Mouse (Mus musculus) midbrain, postnatal 0 days (tissue): ENCODE results near the gene Rtn4r. TPM values are rescaled to one million over a fixed set of nuclear protein-coding genes. Genes with fewer than 3 reads are reported as not detected.

Source experiments
- ATAC-seq: fragments of 200-750 bp; cut with Nextera tagmentation; 2 replicates; pipeline ENCODE4 v1.8.0; 2017; ENCODE audit warnings: moderate number of reproducible peaks, mild to moderate bottlenecking, moderate TSS enrichment, moderate library complexity; ENCODE audit not compliant: low FRiP score
- DNase-seq: peaks from one replicate; pipeline ENCODE4 v3.0.0-alpha.2; 2015; ENCODE audit warnings: low spot score
- H3K27ac ChIP-seq: fragments of 300-500 bp; sonication (generic); 2 replicates; pipeline ENCODE4 v1.5.1; 2014; ENCODE audit warnings: low read depth, mild to moderate bottlenecking, low read length, mixed read lengths
- H3K27me3 ChIP-seq: fragments of 300-500 bp; sonication (generic); 2 replicates; pipeline ENCODE4 v1.6.1; 2014; ENCODE audit warnings: low read length, control low read depth, mixed read lengths; ENCODE audit not compliant: insufficient read depth
- H3K36me3 ChIP-seq: fragments of 300-500 bp; sonication (generic); 2 replicates; pipeline ENCODE4 v1.6.1; 2014; ENCODE audit warnings: low read length, control low read depth, mixed read lengths; ENCODE audit not compliant: insufficient read depth
- H3K4me1 ChIP-seq: fragments of 300-500 bp; sonication (generic); 2 replicates; pipeline ENCODE4 v1.6.1; 2014; ENCODE audit warnings: mild to moderate bottlenecking, control low read depth, antibody characterized with exemption, low read length, mixed read lengths; ENCODE audit not compliant: insufficient read depth
- H3K4me2 ChIP-seq: fragments of 300-500 bp; sonication (generic); 2 replicates; pipeline ENCODE4 v1.6.1; 2014; ENCODE audit warnings: low read depth, mild to moderate bottlenecking, low read length, mixed read lengths; ENCODE audit not compliant: poor library complexity, severe bottlenecking
- H3K4me3 ChIP-seq: fragments of 300-500 bp; sonication (generic); 2 replicates; pipeline ENCODE4 v1.5.1; 2014; ENCODE audit warnings: low read depth, mild to moderate bottlenecking, low read length, moderate library complexity
- H3K9ac ChIP-seq: fragments of 300-500 bp; sonication (generic); replicated peaks from 2 replicates; pipeline ENCODE4 v1.6.1; 2014; ENCODE audit warnings: mild to moderate bottlenecking, low read length, moderate library complexity, mixed read lengths; ENCODE audit not compliant: poor library complexity, severe bottlenecking
- H3K9me3 ChIP-seq: fragments of 300-500 bp; sonication (generic); 2 replicates; pipeline ENCODE4 v1.6.1; 2016; ENCODE audit warnings: low read length, control low read depth
- CTCF ChIP-seq: IDR thresholded peaks from 2 replicates; pipeline ENCODE4 v1.5.1; 2016; ENCODE audit warnings: antibody characterized with exemption, mild to moderate bottlenecking
- WGBS: fragments of 180-500 bp; shearing (Covaris S2); extraction: QIAGEN DNeasy Blood & Tissue Kit; methylation state at CpG from one replicate; pipeline ENCODE4 v1.1.7; 2014; 5-methylcytosine and 5-hydroxymethylcytosine counted together
- polyA plus RNA-seq: library from polyadenylated mRNA; unstranded; fragments of >200 nt; fragmentation: Nextera tagmentation; extraction: Ambion mirVana; gene quantifications from 2 replicates; pipeline ENCODE4 v1.2.1, GENCODE M21; 2015
- total RNA-seq: library from RNA; depleted of rRNA; stranded (reverse); fragments of >200 nt; gene quantifications from 2 replicates; pipeline ENCODE4 v1.2.3, GENCODE M21; 2014

Rtn4r gene
- total and polyA plus RNA-seq, 2 experiments from 2014 or later = 32.3 to 71.7 TPM

DNA sequence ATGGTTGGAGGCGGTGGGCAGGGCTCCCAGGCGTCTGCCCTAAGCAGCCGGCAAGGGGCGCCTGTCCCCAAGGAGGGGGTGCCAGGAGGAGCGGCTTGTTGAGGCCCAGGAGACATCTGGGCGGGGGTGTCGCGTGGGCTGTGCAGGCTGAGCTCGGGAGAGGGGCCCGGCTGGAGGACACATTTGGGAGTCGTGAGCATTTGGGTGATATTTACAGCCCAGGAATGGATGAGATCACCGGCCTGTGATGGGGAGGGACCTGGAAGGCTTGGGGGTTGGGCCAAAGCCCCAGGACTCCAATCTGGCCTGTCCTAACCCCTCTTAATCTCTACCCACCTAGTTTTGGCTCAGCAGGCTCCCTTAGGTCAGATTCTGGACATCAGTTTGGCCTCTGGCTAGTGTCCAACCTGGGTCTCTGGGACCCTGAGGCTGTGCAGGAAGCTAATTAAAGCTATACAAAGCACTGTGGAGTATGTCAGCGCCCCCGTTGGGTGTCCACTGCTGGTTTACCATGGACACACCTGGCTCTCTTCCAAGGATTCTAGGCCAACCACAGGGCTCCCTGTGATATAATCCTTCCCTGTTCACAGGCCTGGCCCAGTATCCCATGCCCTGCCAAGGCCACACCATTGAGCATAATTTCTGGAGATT, 27.2 kb downstream of the Rtn4r start:
- TF ChIP-seq CTCF = peak; percentile 10; the same call in 1 of the 2 replicates
- no peaks in the 10 kb centered on the region for H3K9me3 ChIP-seq
- no peak overlapping the region for H3K9ac ChIP-seq
- H3K4me3 ChIP-seq = no peak overlapping the region
- WGBS = 37% methylated on average over 14 of the region's 14 CpGs
- ATAC-seq = peak; percentile 64
- peak; percentile 90 for DNase-seq
- H3K27me3 ChIP-seq = no peaks in the 10 kb centered on the region
- no peak overlapping the region for H3K4me2 ChIP-seq
- H3K27ac ChIP-seq = peak overlapping the region; percentile 32; the same call in 1 of the 2 replicates
- peaks cover 17% of the 10 kb centered on the region for H3K36me3 ChIP-seq
- H3K4me1 ChIP-seq = peaks cover 10% of the 10 kb centered on the region

DNA sequence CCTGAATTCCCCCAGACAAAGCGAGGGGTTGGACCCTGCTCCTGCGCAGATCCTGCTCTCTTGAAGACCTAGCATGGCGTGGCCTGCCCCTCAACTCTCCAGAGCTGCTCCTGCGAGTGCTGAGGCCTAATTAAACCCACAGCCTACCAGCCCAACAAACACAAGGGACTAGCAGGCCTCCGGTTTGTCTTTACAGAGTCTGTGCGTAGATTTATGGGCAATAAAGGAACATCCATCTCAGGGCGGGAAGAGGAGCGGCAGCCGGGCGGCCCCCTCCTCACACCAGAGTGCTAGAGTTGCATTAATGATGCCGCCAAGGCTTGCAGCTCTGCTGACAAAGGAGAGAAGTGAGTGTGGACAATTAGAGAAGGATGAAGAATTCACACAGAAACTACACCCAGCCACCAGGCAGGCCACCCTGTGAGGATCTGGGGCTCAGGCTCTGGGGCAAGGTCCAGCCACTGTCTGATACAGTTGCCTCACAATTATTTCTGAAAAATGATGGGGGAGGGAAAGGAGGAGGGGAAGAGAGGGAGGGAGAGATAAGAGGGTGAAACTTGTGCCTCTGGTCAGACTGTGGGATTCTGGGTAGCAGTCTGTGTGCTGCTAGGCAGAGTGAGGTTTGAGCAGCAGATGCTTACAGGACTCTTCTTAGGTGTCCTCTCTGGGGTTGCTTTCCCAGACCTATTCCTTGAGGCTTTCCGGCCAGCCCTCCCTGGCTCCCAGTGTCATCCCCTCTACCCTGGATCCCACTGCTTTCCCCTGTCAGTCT, 29.3 kb downstream of the Rtn4r start:
- no peak for TF ChIP-seq CTCF
- WGBS = 60% methylated on average over 12 of the region's 12 CpGs
- DNase-seq (no peak), ATAC-seq (no peak)
- H3K36me3 ChIP-seq = peaks cover 12% of the 10 kb centered on the region
- no peak overlapping the region for H3K4me2 ChIP-seq
- H3K4me3 ChIP-seq = no peak overlapping the region
- H3K27ac ChIP-seq = peak overlapping the region; percentile 63
- H3K27me3 ChIP-seq = no peaks in the 10 kb centered on the region
- H3K4me1 ChIP-seq = peaks cover 9% of the 10 kb centered on the region
- no peaks in the 10 kb centered on the region for H3K9me3 ChIP-seq
- 0 out of 2 replicates have a peak overlapping the region, but pooled peaks have one; percentile 13 for H3K9ac ChIP-seq

- Histone ChIP-seq H3K4me1 (peaks cover 9% of the 10 kb centered on the region), H3K9ac (no peak overlapping the region), H3K9me3 (no peaks in the 10 kb centered on the region), H3K4me2 (no peak overlapping the region), H3K27me3 (no peaks in the 10 kb centered on the region), H3K4me3 (no peak overlapping the region), H3K36me3 (no peaks in the 10 kb centered on the region), H3K27ac (no peak overlapping the region)
- 88% methylated on average over 6 of the region's 6 CpGs for WGBS
- ATAC-seq = no peak
- no peak for TF ChIP-seq CTCF
- DNase-seq = no peak
Measured at GRCm38 (mm10) chr16:18159255-18159654, 31.8 kb downstream of the Rtn4r start.

- no peak overlapping the region for H3K27ac ChIP-seq
- no peaks in the 10 kb centered on the region for H3K9me3 ChIP-seq
- DNase-seq (no peak), ATAC-seq (no peak)
- H3K36me3 ChIP-seq = no peaks in the 10 kb centered on the region
- peaks cover 14% of the 10 kb centered on the region for H3K4me1 ChIP-seq
- 53% methylated on average over 1 of the region's 1 CpGs for whole genome bisulfite sequencing
- no peak overlapping the region for H3K4me3 ChIP-seq
- no peak overlapping the region for H3K9ac ChIP-seq
- TF ChIP-seq CTCF = no peak
- H3K27me3 ChIP-seq = no peaks in the 10 kb centered on the region
- H3K4me2 ChIP-seq = no peak overlapping the region
Measured at GRCm38 (mm10) chr16:18159778-18160177, 32.3 kb downstream of the Rtn4r start.

- no peaks in the 10 kb centered on the region for H3K9me3 ChIP-seq
- H3K4me1 ChIP-seq = peaks cover 16% of the 10 kb centered on the region
- WGBS = 51% methylated on average over 7 of the region's 7 CpGs
- no peak overlapping the region for H3K4me3 ChIP-seq
- no peak overlapping the region for H3K4me2 ChIP-seq
- H3K36me3 ChIP-seq = no peaks in the 10 kb centered on the region
- no peaks in the 10 kb centered on the region for H3K27me3 ChIP-seq
- H3K9ac ChIP-seq = no peak overlapping the region
- H3K27ac ChIP-seq = no peak overlapping the region
- peak; percentile 25; the same call in 1 of the 2 replicates for ATAC-seq
- DNase-seq = peak; percentile 49
- no peak for TF ChIP-seq CTCF
Measured at GRCm38 (mm10) chr16:18160514-18160913, 33.1 kb downstream of the Rtn4r start.

DNA sequence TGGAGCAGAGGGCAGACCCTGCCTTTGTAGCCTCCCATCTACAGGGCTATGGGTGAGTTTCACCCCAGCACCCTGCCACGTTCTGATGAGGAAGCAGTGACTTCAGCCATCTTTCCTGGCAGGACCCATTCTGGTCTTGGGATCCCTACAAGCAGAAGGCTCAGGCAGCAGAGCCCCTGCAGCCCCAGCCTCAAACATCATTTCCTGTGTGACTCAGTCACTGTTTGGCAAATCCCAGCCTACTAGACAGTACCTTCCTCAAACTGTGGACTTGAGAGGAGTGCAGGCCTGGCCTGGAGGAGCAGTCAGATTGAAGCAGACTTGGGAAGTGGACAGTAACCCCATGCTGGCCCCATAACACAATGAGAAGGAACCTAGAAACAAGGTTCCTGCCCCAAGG, 33.7 kb downstream of the Rtn4r start:
- no peak for TF ChIP-seq CTCF
- no peak overlapping the region for H3K4me2 ChIP-seq
- no peak overlapping the region for H3K9ac ChIP-seq
- no peaks in the 10 kb centered on the region for H3K36me3 ChIP-seq
- no peaks in the 10 kb centered on the region for H3K27me3 ChIP-seq
- no peak overlapping the region for H3K27ac ChIP-seq
- ATAC-seq = no peak
- 80% methylated on average over 1 of the region's 1 CpGs for whole genome bisulfite sequencing
- no peak overlapping the region for H3K4me3 ChIP-seq
- peaks cover 20% of the 10 kb centered on the region for H3K4me1 ChIP-seq
- no peak for DNase-seq
- no peaks in the 10 kb centered on the region for H3K9me3 ChIP-seq
